Comparison of ENCODE assay signal across 14 mouse cellular contexts in the genomic region with DNA sequence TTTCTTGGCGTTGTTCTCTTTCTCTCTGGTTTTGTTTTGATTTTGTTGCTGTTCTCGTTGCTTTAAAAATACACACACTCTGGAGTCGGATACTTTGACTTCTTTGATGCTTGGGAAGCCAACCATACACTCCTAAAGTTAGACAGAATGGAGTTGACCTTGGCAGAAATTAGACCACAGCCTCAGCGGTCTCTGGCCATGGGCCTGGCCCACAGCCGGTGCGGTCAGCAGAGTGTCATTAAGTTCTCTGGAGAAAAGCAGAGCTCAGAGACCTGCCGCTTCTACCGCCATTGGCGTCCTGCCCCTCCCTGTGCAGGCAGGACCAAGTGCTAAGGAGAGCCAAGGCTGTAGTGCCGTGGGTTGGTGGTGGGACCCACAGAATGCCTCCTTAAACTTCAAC.
DNase-seq lines count a peak whose midpoint lies in the region; ATAC-seq lines count a peak whose summit lies in the region.
"Had no signal": no experiment of that assay in that cellular context is flagged by ENCODE, and none has a peak within 500 bp of the region (broad histone marks: within the 10 kb centered on the region; RNA-seq: fewer than 3 reads in every experiment).

No protein-coding gene starts in this region.

- intact Hi-C loops in heart, postnatal 10 days (cut with DNase I), result no loop called here

- H3K4me2 ChIP-seq in heart, embryonic 11.5 days, result no peak overlapping the region
- no peak overlapping the region for H3K4me2 ChIP-seq in embryonic facial prominence, embryonic 15.5 days (replicated peaks)
- no peak overlapping the region for H3K4me2 ChIP-seq in midbrain, embryonic 11.5 days
- H3K4me2 ChIP-seq: heart, embryonic 13.5 days; hindbrain, embryonic 15.5 days; liver, embryonic 15.5 days; midbrain, embryonic 12.5 days had no signal

- no peaks in the 10 kb centered on the region for H3K9me3 ChIP-seq in heart, embryonic 11.5 days (replicated peaks; ENCODE audit: control insufficient read depth, low read length)
- H3K9me3 ChIP-seq in embryonic facial prominence, embryonic 15.5 days (replicated peaks), result no peaks in the 10 kb centered on the region
- no peaks in the 10 kb centered on the region for H3K9me3 ChIP-seq in midbrain, embryonic 11.5 days (ENCODE audit: control insufficient read depth, low read length)
- H3K9me3 ChIP-seq: heart, embryonic 13.5 days; hindbrain, embryonic 15.5 days; liver, embryonic 15.5 days; midbrain, embryonic 12.5 days had no signal

- H3K4me3 ChIP-seq in heart, embryonic 11.5 days (ENCODE audit: low read depth, low read length), result no peak overlapping the region
- H3K4me3 ChIP-seq in embryonic facial prominence, embryonic 15.5 days (replicated peaks), result no peak overlapping the region
- no peak overlapping the region for H3K4me3 ChIP-seq in midbrain, embryonic 11.5 days (ENCODE audit: low read depth, low read length)
- H3K4me3 ChIP-seq: heart, embryonic 13.5 days; hindbrain, embryonic 15.5 days; liver, embryonic 15.5 days; midbrain, embryonic 12.5 days had no signal

- peaks cover 5% of the 10 kb centered on the region; the same call in 1 of the 2 replicates for H3K4me1 ChIP-seq in heart, embryonic 11.5 days (ENCODE audit: control insufficient read depth, insufficient read depth, low read length)
- peaks cover 35% of the 10 kb centered on the region for H3K4me1 ChIP-seq in embryonic facial prominence, embryonic 15.5 days
- peaks cover 32% of the 10 kb centered on the region for H3K4me1 ChIP-seq in midbrain, embryonic 11.5 days (ENCODE audit: control insufficient read depth, insufficient read depth, low read length)
- H3K4me1 ChIP-seq: liver, embryonic 15.5 days had no signal

- ATAC-seq in heart, embryonic 11.5 days (replicated peaks; ENCODE audit: insufficient number of reproducible peaks, low FRiP score, low TSS enrichment), result no peak
- peak; percentile 40; the same call in 1 of the 2 replicates for ATAC-seq in embryonic facial prominence, embryonic 15.5 days (ENCODE audit: insufficient number of reproducible peaks, low FRiP score, low TSS enrichment, low read depth)
- ATAC-seq in midbrain, embryonic 11.5 days (ENCODE audit: low FRiP score), result no peak

- H3K9ac ChIP-seq in heart, embryonic 11.5 days (ENCODE audit: low read depth, low read length), result no peak overlapping the region
- no peak overlapping the region for H3K9ac ChIP-seq in embryonic facial prominence, embryonic 15.5 days
- no peak overlapping the region for H3K9ac ChIP-seq in midbrain, embryonic 11.5 days (ENCODE audit: low read length)
- H3K9ac ChIP-seq: heart, embryonic 13.5 days; hindbrain, embryonic 15.5 days; liver, embryonic 15.5 days; midbrain, embryonic 12.5 days had no signal

- DNase-seq in heart, postnatal 10 days, result peak; percentile 39 to 52
- peak; percentile 28 for DNase-seq in heart, postnatal 4 days
- DNase-seq in kidney, postnatal 36 days, result peak; percentile 64 to 72
- DNase-seq in embryo, embryonic 10 days (ENCODE audit: low spot score), result no peak
- DNase-seq in gastrocnemius, adult 18-20 months (ENCODE audit: low spot score), result no peak
- no peak for DNase-seq in midbrain, embryonic 11.5 days (ENCODE audit: low spot score, missing footprints)
- DNase-seq: retina, postnatal 1 day; thymus, adult 18-20 months had no signal

- no peak overlapping the region for H3K27ac ChIP-seq in heart, embryonic 11.5 days (ENCODE audit: low read depth, low read length)
- no peak overlapping the region for H3K27ac ChIP-seq in embryonic facial prominence, embryonic 15.5 days (replicated peaks)
- H3K27ac ChIP-seq in midbrain, embryonic 11.5 days (ENCODE audit: low read depth, low read length), result no peak overlapping the region
- H3K27ac ChIP-seq: hindbrain, embryonic 15.5 days; liver, embryonic 15.5 days; midbrain, embryonic 12.5 days had no signal

- H3K27me3 ChIP-seq in heart, embryonic 11.5 days (ENCODE audit: control insufficient read depth, insufficient read depth, low read length), result peaks cover 3% of the 10 kb centered on the region
- H3K27me3 ChIP-seq in embryonic facial prominence, embryonic 15.5 days, result peaks cover 72% of the 10 kb centered on the region
- no peaks in the 10 kb centered on the region for H3K27me3 ChIP-seq in midbrain, embryonic 11.5 days (ENCODE audit: control insufficient read depth, insufficient read depth, low read length)
- H3K27me3 ChIP-seq: hindbrain, embryonic 15.5 days; liver, embryonic 15.5 days had no signal

- H3K36me3 ChIP-seq in heart, embryonic 11.5 days (ENCODE audit: control insufficient read depth, insufficient read depth, low read length), result no peaks in the 10 kb centered on the region
- no peaks in the 10 kb centered on the region for H3K36me3 ChIP-seq in embryonic facial prominence, embryonic 15.5 days
- no peaks in the 10 kb centered on the region for H3K36me3 ChIP-seq in midbrain, embryonic 11.5 days (ENCODE audit: control insufficient read depth, insufficient read depth, low read length)
- H3K36me3 ChIP-seq: heart, embryonic 13.5 days; hindbrain, embryonic 15.5 days; liver, embryonic 15.5 days; midbrain, embryonic 12.5 days had no signal

- WGBS in heart, embryonic 11.5 days (ENCODE audit: insufficient replicate concordance), result 81% methylated on average over 10 of the region's 10 CpGs
- 77% methylated on average over 10 of the region's 10 CpGs for WGBS in embryonic facial prominence, embryonic 15.5 days
- WGBS in midbrain, embryonic 11.5 days, result 86% methylated on average over 10 of the region's 10 CpGs

Comparison
In these comparisons a context has a peak if more than half of its experiments do, and no peak if none do; other contexts are left out.
1. DNase-seq: peak in heart, postnatal 10 days (2 of 2), heart, postnatal 4 days (single experiment) and kidney, postnatal 36 days (2 of 2); none in embryo, embryonic 10 days (single experiment), gastrocnemius, adult 18-20 months (single experiment) and midbrain, embryonic 11.5 days (single experiment).